Mouse (Mus musculus) MEL (cell line): ENCODE results near the gene Itpr2.

ENCODE experiments used
- EP300 ChIP-seq, 2 experiments: IDR thresholded peaks; 2 replicates each; pipeline ENCODE4 v1.6.1; 2011; ENCODE audit warnings: improper control_type of control experiment in 2 of 2, low read length in 2 of 2, low read depth in 1 of 2, mild to moderate bottlenecking in 1 of 2
- POLR2A ChIP-seq, 2 experiments: IDR thresholded peaks; 2 replicates each; pipeline ENCODE4 v1.6.1; 2011 to 2012; ENCODE audit warnings: low read length in 2 of 2, mild to moderate bottlenecking in 2 of 2, control low read depth in 1 of 2, improper control_type of control experiment in 1 of 2, low read depth in 1 of 2, moderate library complexity in 1 of 2; ENCODE audit not compliant: control insufficient read depth in 1 of 2, insufficient read depth in 1 of 2, poor library complexity in 1 of 2
- UBTF ChIP-seq: IDR thresholded peaks from 2 replicates; pipeline ENCODE4 v1.6.1; 2012; ENCODE audit warnings: low read depth, mild to moderate bottlenecking, inconsistent platforms, low read length, improper control_type of control experiment, moderate library complexity, borderline replicate concordance; ENCODE audit not compliant: insufficient read depth
- ZC3H11A ChIP-seq: IDR thresholded peaks from 2 replicates; pipeline ENCODE4 v1.6.1; 2012; ENCODE audit warnings: low read depth, mild to moderate bottlenecking, inconsistent platforms, low read length, improper control_type of control experiment

DNA sequence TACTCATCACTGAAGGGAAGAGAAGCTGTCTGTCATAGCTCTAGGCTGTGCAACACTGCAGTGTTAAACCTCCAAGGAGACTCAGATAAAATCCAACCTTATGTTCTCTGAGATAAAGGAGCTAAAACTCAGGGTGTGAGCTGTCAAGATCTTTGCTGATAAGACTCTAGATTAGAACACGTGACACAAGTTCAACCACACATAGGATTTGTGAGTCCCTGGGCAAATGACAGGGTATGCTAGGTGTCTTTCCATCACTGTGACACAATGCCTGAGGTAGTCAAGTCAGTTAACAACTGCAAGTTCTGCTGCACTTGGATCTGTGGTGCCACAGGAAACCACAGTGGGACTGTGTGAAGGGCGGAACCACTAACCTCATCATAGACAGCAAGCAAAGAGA, 67.8 kb downstream of the Itpr2 start:
- TF ChIP-seq ZC3H11A = no peak
- no peak for TF ChIP-seq POLR2A (IDR thresholded peaks at IDR 0.05; ENCODE audit: control insufficient read depth in 1 of 2, insufficient read depth in 1 of 2, low read depth in 1 of 2, low read length in 2 of 2, poor library complexity in 1 of 2)
- TF ChIP-seq EP300 (IDR thresholded peaks at IDR 0.05; ENCODE audit: low read depth in 1 of 2, low read length in 2 of 2) = no peak
- TF ChIP-seq UBTF = no peak
